Mouse (Mus musculus) liver, embryonic 12.5 days (tissue): Measurements from ENCODE around the gene Ube2o. TPM values are rescaled to one million over a fixed set of nuclear protein-coding genes. Genes with fewer than 3 reads are reported as not detected.

Experiments used
- ATAC-seq: fragments of 200-750 bp; cut with Nextera tagmentation; 2 replicates; pipeline ENCODE4 v1.8.0; 2017; ENCODE audit warnings: moderate number of reproducible peaks, mild to moderate bottlenecking, moderate library complexity
- H3K27ac ChIP-seq: fragments of 300-500 bp; sonication (generic); 2 replicates; pipeline ENCODE4 v1.5.1; 2016; ENCODE audit warnings: mild to moderate bottlenecking
- H3K27me3 ChIP-seq: fragments of 300-500 bp; sonication (generic); replicated peaks from 2 replicates; pipeline ENCODE4 v1.6.1; 2016; ENCODE audit warnings: mild to moderate bottlenecking, moderate library complexity
- H3K36me3 ChIP-seq: fragments of 300-500 bp; sonication (generic); 2 replicates; pipeline ENCODE4 v1.6.1; 2016; ENCODE audit warnings: mild to moderate bottlenecking, moderate library complexity
- H3K4me1 ChIP-seq: fragments of 300-500 bp; sonication (generic); 2 replicates; pipeline ENCODE4 v1.6.1; 2016
- H3K4me2 ChIP-seq: fragments of 300-500 bp; sonication (generic); 2 replicates; pipeline ENCODE4 v1.6.1; 2016; ENCODE audit warnings: mild to moderate bottlenecking, moderate library complexity
- H3K4me3 ChIP-seq: fragments of 300-500 bp; sonication (generic); 2 replicates; pipeline ENCODE4 v1.5.1; 2016; ENCODE audit warnings: mild to moderate bottlenecking, moderate library complexity
- H3K9ac ChIP-seq: fragments of 300-500 bp; sonication (generic); 2 replicates; pipeline ENCODE4 v1.6.1; 2016; ENCODE audit warnings: mild to moderate bottlenecking, moderate library complexity
- H3K9me3 ChIP-seq: fragments of 300-500 bp; sonication (generic); replicated peaks from 2 replicates; pipeline ENCODE4 v1.6.1; 2016; ENCODE audit warnings: mild to moderate bottlenecking, moderate library complexity
- WGBS: fragments of 180-500 bp; shearing (Covaris S2); methylation state at CpG from one replicate; pipeline ENCODE4 v1.1.7; 2016; ENCODE audit not compliant: insufficient replicate concordance; 5-methylcytosine and 5-hydroxymethylcytosine counted together
- polyA plus RNA-seq: library from polyadenylated mRNA; unstranded; fragments of >200 nt; fragmentation: Nextera tagmentation; extraction: Ambion mirVana; gene quantifications from 2 replicates; pipeline ENCODE4 v1.2.1, GENCODE M21; 2016

The Ube2o gene
- polyA plus RNA-seq, 1 experiment from 2014 or later = 40.2 TPM

DNA sequence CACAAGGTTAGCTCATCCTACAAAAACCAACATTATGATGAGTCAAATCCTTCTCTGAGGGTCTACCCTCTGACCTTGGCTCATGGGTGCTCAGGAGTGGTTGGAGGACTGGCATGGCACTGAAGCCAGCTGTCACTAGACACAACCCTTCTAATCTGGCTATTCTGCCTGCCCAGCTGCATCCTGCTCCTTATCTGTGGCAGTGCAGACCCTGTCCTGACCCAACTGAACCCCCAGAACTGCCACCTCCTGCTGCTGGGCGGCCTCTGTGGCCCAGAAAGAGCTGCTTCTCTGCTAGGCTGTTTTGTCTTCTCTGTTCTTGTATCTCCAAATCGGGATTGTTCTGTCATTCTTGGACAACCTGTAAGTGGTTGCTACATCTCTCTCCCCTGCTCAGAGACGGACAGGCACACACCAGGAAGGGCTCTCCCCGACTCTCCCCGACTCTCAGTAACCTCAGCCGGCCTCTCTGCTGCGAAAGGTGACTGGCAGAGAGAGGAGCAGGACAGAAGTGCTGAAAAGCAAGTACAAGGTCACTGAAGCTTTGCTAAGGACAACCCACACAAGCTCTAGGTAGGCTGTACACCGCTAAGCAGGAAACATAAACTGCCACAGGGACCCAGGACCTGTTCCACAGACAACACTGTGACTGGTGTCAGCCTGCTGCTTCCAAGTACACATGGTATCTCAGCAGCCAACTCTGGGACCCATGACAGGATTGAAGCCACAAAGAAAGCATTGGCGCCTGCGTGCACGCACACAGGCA, 31.8 kb downstream of the Ube2o start:
- no peaks in the 10 kb centered on the region for H3K27me3 ChIP-seq
- H3K4me1 ChIP-seq = peaks cover 73% of the 10 kb centered on the region
- H3K27ac ChIP-seq = peak overlapping the region; percentile 90
- 40% methylated on average over 11 of the region's 11 CpGs for WGBS
- peak overlapping the region; percentile 66 for H3K9ac ChIP-seq
- peak overlapping the region; percentile 22 for H3K4me3 ChIP-seq
- ATAC-seq = peak; percentile 92
- H3K36me3 ChIP-seq = peaks cover 47% of the 10 kb centered on the region
- H3K9me3 ChIP-seq = no peaks in the 10 kb centered on the region
- peak overlapping the region; percentile 68 for H3K4me2 ChIP-seq

- no peak for ATAC-seq
- H3K4me1 ChIP-seq = peaks cover 66% of the 10 kb centered on the region
- no peaks in the 10 kb centered on the region for H3K27me3 ChIP-seq
- H3K9me3 ChIP-seq = no peaks in the 10 kb centered on the region
- H3K27ac ChIP-seq = peak overlapping the region; percentile 90
- peak overlapping the region; percentile 22; the same call in 1 of the 2 replicates for H3K4me3 ChIP-seq
- WGBS = 88% methylated on average over 9 of the region's 9 CpGs
- peaks cover 54% of the 10 kb centered on the region for H3K36me3 ChIP-seq
- H3K9ac ChIP-seq = peak overlapping the region; percentile 66; the same call in 1 of the 2 replicates
- peak overlapping the region; percentile 68 for H3K4me2 ChIP-seq
Measured at GRCm38 (mm10) chr11:116548780-116549179, 32.5 kb downstream of the Ube2o start.

DNA sequence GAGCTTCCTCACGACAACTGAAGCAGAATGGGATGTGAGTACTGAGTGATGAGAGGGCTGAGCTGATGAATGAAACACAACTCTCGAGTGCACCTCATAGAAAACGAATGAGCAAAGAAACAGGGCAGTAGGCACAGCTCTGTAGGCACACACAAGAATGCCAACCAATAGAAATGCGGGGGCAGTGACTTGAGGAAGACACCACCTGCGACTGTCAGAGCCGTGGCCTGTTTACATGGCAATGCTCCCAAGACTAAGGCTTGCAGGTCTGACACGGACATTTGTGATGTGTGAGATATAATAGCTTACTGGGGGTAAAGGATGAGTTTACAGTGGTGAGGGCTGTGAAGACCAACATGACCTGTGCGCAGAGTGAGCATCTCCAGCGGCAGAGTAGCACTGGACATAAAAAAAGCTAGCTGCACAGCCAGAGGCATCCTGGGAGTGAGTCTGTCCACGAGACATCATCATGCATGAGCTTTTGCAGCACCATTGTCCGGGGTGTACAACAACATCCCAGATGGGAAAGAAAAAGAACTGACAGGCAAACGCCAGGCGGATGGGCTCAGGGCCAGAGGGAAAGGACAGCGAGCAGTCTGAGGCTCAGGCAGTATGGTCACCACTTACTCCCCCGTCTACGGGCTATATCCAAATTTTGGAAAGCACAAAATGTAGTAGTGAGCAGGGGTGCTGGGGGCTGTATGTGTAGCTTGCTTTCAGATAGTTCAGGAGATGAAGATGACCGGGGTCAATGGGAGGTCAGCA, 33.8 kb downstream of the Ube2o start:
- no peak overlapping the region for H3K9ac ChIP-seq
- H3K36me3 ChIP-seq = peaks cover 65% of the 10 kb centered on the region
- 88% methylated on average over 17 of the region's 17 CpGs for WGBS
- peaks cover 56% of the 10 kb centered on the region for H3K4me1 ChIP-seq
- no peak for ATAC-seq
- H3K4me3 ChIP-seq = no peak overlapping the region
- no peak overlapping the region for H3K4me2 ChIP-seq
- H3K9me3 ChIP-seq = no peaks in the 10 kb centered on the region
- no peaks in the 10 kb centered on the region for H3K27me3 ChIP-seq
- H3K27ac ChIP-seq = 0 out of 2 replicates have a peak overlapping the region, but pooled peaks have one; percentile 21

- H3K4me3 ChIP-seq = no peak overlapping the region
- peaks cover 30% of the 10 kb centered on the region for H3K4me1 ChIP-seq
- 0 out of 2 replicates have a peak overlapping the region, but pooled peaks have one; percentile 7 for H3K27ac ChIP-seq
- H3K9me3 ChIP-seq = no peaks in the 10 kb centered on the region
- no peak for ATAC-seq
- H3K4me2 ChIP-seq = no peak overlapping the region
- H3K27me3 ChIP-seq = no peaks in the 10 kb centered on the region
- H3K9ac ChIP-seq = no peak overlapping the region
- peaks cover 100% of the 10 kb centered on the region for H3K36me3 ChIP-seq
- 83% methylated on average over 4 of the region's 4 CpGs for WGBS
Measured at GRCm38 (mm10) chr11:116543110-116543509, 38.1 kb downstream of the Ube2o start.

DNA sequence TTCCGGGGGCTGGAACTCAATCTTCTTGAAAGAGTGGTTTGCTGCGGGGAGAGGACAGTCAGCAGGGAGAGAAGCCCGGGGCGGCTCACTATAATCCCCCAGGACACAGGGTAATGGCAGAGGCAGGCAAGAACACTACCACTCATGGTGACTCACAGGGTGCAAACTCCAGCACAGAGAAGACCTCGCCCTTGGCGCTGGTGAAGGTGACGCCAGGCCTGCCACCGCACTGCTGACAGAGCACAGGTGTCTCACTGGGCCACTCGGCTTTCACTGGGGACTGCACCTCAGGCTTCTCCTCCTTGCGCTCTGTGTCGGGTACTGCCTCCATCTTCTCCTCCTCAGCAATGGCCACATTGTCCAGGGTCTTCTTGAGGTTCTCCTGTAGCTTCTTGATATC, 40.1 kb downstream of the Ube2o start:
- H3K36me3 ChIP-seq = peaks cover 98% of the 10 kb centered on the region
- H3K4me3 ChIP-seq = no peak overlapping the region
- H3K9me3 ChIP-seq = no peaks in the 10 kb centered on the region
- H3K4me2 ChIP-seq = no peak overlapping the region
- H3K27me3 ChIP-seq = no peaks in the 10 kb centered on the region
- H3K27ac ChIP-seq = no peak overlapping the region
- no peak overlapping the region for H3K9ac ChIP-seq
- 95% methylated on average over 11 of the region's 11 CpGs for WGBS
- ATAC-seq = no peak
- peaks cover 37% of the 10 kb centered on the region for H3K4me1 ChIP-seq

GRCm38 (mm10) chr11:116538142-116538735, 43.0 kb downstream of the Ube2o start:
- 0 out of 2 replicates have a peak overlapping the region, but pooled peaks have one; percentile 19 for H3K9ac ChIP-seq
- peaks cover 84% of the 10 kb centered on the region for H3K36me3 ChIP-seq
- H3K4me2 ChIP-seq = peak overlapping the region; percentile 99
- peak overlapping the region; percentile 93 for H3K27ac ChIP-seq
- H3K4me3 ChIP-seq = no peak overlapping the region
- 51% methylated on average over 12 of the region's 12 CpGs for WGBS
- peak; percentile 11; the same call in 1 of the 2 replicates for ATAC-seq
- peaks cover 8% of the 10 kb centered on the region for H3K27me3 ChIP-seq
- H3K9me3 ChIP-seq = no peaks in the 10 kb centered on the region
- peaks cover 66% of the 10 kb centered on the region for H3K4me1 ChIP-seq

GRCm38 (mm10) chr11:116537388-116537787, 43.9 kb downstream of the Ube2o start:
- Histone ChIP-seq H3K4me1 (peaks cover 74% of the 10 kb centered on the region), H3K27me3 (peaks cover 16% of the 10 kb centered on the region), H3K36me3 (peaks cover 75% of the 10 kb centered on the region), H3K4me3 (peak overlapping the region; percentile 25; the same call in 1 of the 2 replicates), H3K9ac (peak overlapping the region; percentile 64), H3K9me3 (no peaks in the 10 kb centered on the region), H3K4me2 (peak overlapping the region; percentile 99), H3K27ac (peak overlapping the region; percentile 93)
- no peak for ATAC-seq
- 53% methylated on average over 5 of the region's 5 CpGs for WGBS

- H3K9ac ChIP-seq = peak overlapping the region; percentile 64
- ATAC-seq = peak; percentile 48
- no peaks in the 10 kb centered on the region for H3K9me3 ChIP-seq
- peaks cover 68% of the 10 kb centered on the region for H3K36me3 ChIP-seq
- 27% methylated on average over 7 of the region's 7 CpGs for WGBS
- H3K4me2 ChIP-seq = peak overlapping the region; percentile 99
- peak overlapping the region; percentile 93 for H3K27ac ChIP-seq
- peak overlapping the region; percentile 25; the same call in 1 of the 2 replicates for H3K4me3 ChIP-seq
- H3K4me1 ChIP-seq = peaks cover 82% of the 10 kb centered on the region
- H3K27me3 ChIP-seq = peaks cover 24% of the 10 kb centered on the region
Measured at GRCm38 (mm10) chr11:116536685-116537084, 44.6 kb downstream of the Ube2o start.

DNA sequence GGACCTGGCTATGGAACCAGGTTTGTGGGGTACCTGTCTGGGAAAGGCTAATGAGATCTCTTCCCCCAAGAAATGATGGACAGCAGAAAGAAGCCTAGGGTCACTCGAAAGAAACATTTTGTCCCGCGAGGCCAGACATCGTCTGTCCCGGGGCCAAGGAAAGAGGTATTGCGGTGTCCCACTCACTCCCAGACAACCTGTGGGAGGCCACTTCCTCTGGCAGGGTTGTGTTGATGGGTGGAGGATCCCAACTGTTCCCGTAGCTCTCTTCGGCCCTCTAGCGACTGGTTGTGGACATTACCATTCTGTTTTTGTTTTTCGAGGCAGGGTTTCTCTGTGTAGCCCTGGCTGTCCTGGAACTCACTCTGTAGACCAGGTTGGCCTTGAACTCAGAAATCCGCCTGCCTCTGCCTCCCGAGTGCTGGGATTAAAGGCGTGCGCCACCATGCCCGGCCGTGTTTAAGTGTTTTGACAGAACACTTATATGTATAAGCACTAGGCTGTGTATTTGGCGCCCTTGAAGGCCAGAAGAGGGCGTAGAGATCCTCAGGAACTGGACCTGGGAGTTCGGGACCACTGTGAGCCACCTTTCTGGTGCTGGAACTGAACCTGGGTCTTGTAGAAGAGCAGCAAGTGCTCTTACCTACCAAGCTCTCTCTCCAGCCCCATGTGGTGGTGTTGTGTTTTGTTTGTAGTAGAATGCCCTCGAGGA, 46.9 kb downstream of the Ube2o start:
- 12% methylated on average over 20 of the region's 20 CpGs for WGBS
- ATAC-seq = peak; percentile 81
- Histone ChIP-seq H3K4me2 (peak overlapping the region; percentile 99), H3K27me3 (peaks cover 46% of the 10 kb centered on the region), H3K4me3 (peak overlapping the region; percentile 69), H3K36me3 (peaks cover 45% of the 10 kb centered on the region), H3K9me3 (no peaks in the 10 kb centered on the region), H3K4me1 (peaks cover 96% of the 10 kb centered on the region), H3K27ac (peak overlapping the region; percentile 93), H3K9ac (peak overlapping the region; percentile 84)

DNA sequence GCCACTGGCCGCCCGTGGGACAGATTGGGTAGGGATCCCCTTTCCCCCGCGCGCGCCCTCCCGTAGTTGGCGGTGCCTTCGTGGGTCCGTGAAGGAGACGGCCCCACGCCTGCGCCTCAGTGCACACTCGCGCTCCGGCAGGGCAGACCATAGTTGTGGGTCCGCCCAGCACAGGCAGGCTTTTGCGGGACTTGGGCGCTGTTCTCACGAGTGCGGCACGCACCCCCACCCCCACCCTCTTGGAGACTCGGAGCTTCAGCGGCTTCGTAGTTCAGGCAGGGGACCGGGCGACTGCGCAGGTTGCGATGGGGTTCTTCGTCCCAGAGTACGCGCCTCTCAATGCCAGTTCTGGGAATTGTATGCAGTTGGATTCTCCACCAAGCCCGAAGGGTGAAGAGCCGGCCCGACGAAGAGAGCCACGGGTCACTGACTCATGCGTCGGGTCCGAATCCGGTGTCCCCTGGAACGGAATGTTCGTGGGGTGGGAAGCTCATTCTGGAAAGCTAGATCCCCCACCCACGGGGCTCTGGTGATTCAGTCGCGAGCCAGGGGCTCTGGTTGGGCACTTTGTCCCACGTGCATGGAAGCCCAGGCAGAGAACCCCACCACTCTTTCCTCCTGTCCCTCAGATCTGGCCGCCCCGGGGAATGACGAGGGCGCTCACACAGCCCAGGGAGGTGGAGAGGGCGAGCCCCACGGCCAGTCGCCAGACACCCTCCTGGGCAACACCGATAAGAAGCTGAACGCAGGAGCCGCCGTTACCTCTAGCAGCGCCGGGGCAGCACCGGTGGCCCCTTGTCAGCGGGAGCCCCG, 47.7 kb downstream of the Ube2o start:
- Histone ChIP-seq H3K27me3 (peaks cover 53% of the 10 kb centered on the region), H3K4me1 (peaks cover 88% of the 10 kb centered on the region), H3K4me2 (peak overlapping the region; percentile 99)

More for the DNA sequence above, 47.7 kb downstream of the Ube2o start:
- peaks cover 37% of the 10 kb centered on the region for H3K36me3 ChIP-seq
- under 1% methylated on average over 63 of the region's 63 CpGs for WGBS
- peak overlapping the region; percentile 84 for H3K9ac ChIP-seq
- peak overlapping the region; percentile 69 for H3K4me3 ChIP-seq
- peak overlapping the region; percentile 93 for H3K27ac ChIP-seq
- peak; percentile 87 for ATAC-seq
- H3K9me3 ChIP-seq = no peaks in the 10 kb centered on the region
